Mouse (Mus musculus): ENCODE results near the gene Proser1. TPM values are rescaled to one million over a fixed set of nuclear protein-coding genes. Genes with fewer than 3 reads are reported as not detected.

Proser1 gene
- not detected in 2 replicates for polyA plus RNA-seq (2012; ENCODE audit: insufficient read depth, insufficient read length, low replicate concordance, missing spikeins)

GRCm38 (mm10) chr3:53463046-53463764 is at the start of gene Proser1, which contains the start of gene Nhlrc3:
TSS of gene Proser1 (plus strand) at chr3:53463666.
TSS of gene Nhlrc3 (minus strand) at chr3:53463332.
- H3K4me1 ChIP-seq (ENCODE audit: control insufficient read depth, insufficient read depth, low read length): peaks cover 16% of the 10 kb centered on the region
- peak within 1 kb of the TSS; percentile 100 for H3K27ac ChIP-seq (ENCODE audit: insufficient read depth, low read depth, low read length)
- TF ChIP-seq POLR2A (IDR thresholded peaks at IDR 0.05; ENCODE audit: insufficient read depth, low read depth, low read length) (peak; percentile 60; the same call in 1 of the 2 replicates), CTCF (IDR thresholded peaks at IDR 0.05; ENCODE audit: insufficient read depth, low read depth, low read length) (peak; percentile 31; the same call in 1 of the 2 replicates)
- WGBS: under 1% methylated on average over 52 of the region's 52 CpGs
- peak within 1 kb of the TSS; percentile 87 for H3K4me3 ChIP-seq (ENCODE audit: insufficient read depth, low read depth, low read length)

DNA sequence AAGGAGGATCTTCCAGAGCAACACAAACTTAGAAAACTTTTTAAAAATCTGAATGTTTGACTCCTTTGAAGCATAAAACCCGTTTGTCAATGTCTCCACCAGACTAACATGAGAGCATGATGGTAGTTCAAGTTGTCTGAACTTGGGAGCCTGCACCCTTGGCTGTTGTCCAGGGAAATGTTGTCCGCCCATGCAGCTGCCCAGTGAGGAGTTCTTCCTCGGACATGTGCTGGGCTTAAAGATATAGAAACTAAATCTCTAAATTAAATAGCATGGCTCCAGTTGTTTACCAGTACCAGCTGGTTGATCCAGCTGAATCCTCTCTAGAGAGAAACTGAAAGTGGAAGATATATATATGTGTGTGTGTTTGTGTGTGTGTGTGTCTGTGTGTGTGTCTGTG is 49.5 kb upstream of the Proser1 start:
- Histone ChIP-seq H3K27ac (ENCODE audit: insufficient read depth, low read depth, low read length) (no peak overlapping the region), H3K4me1 (ENCODE audit: control insufficient read depth, insufficient read depth, low read length) (no peaks in the 10 kb centered on the region), H3K4me3 (ENCODE audit: insufficient read depth, low read depth, low read length) (no peak overlapping the region)
- no peak for TF ChIP-seq POLR2A (IDR thresholded peaks at IDR 0.05; ENCODE audit: insufficient read depth, low read depth, low read length)
- no peak for TF ChIP-seq CTCF (IDR thresholded peaks at IDR 0.05; ENCODE audit: insufficient read depth, low read depth, low read length)
- 53% methylated on average over 3 of the region's 3 CpGs for WGBS

GRCm38 (mm10) chr3:53416036-53416506 is 47.4 kb upstream of the Proser1 start:
- no peak overlapping the region for H3K4me3 ChIP-seq (ENCODE audit: insufficient read depth, low read depth, low read length)
- 85% methylated on average over 5 of the region's 5 CpGs for WGBS
- no peaks in the 10 kb centered on the region for H3K4me1 ChIP-seq (ENCODE audit: control insufficient read depth, insufficient read depth, low read length)
- TF ChIP-seq CTCF (IDR thresholded peaks at IDR 0.05; ENCODE audit: insufficient read depth, low read depth, low read length) (no peak), POLR2A (IDR thresholded peaks at IDR 0.05; ENCODE audit: insufficient read depth, low read depth, low read length) (no peak)
- no peak overlapping the region for H3K27ac ChIP-seq (ENCODE audit: insufficient read depth, low read depth, low read length)

- no peak for TF ChIP-seq POLR2A (IDR thresholded peaks at IDR 0.05; ENCODE audit: insufficient read depth, low read depth, low read length)
- TF ChIP-seq CTCF (IDR thresholded peaks at IDR 0.05; ENCODE audit: insufficient read depth, low read depth, low read length): no peak
- Histone ChIP-seq H3K27ac (ENCODE audit: insufficient read depth, low read depth, low read length) (no peak overlapping the region), H3K4me1 (ENCODE audit: control insufficient read depth, insufficient read depth, low read length) (no peaks in the 10 kb centered on the region), H3K4me3 (ENCODE audit: insufficient read depth, low read depth, low read length) (no peak overlapping the region)
- WGBS: 66% methylated on average over 7 of the region's 7 CpGs
Observed at GRCm38 (mm10) chr3:53417701-53418100, 45.8 kb upstream of the Proser1 start.

DNA sequence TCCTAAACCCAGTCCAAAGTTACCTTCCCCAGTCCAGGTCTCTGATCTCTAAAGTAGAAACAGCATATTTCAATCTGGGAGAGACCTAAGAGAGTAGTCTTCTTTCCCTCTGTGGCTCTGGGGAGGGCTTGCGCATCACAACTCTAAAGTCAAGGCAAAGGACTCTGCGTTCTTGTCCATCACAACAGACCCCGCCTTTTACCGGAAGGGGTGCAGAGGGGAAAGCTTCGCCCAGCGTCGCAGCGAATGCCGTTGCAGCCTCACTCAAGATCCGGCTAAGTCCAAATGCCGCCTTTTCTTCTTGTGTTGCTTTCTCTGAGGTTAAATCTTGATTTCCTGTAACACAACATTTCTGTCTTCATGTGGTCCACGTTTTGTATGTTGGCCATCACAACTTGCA is 41.8 kb upstream of the Proser1 start:
- H3K27ac ChIP-seq (ENCODE audit: insufficient read depth, low read depth, low read length): no peak overlapping the region
- no peak overlapping the region for H3K4me3 ChIP-seq (ENCODE audit: insufficient read depth, low read depth, low read length)
- H3K4me1 ChIP-seq (ENCODE audit: control insufficient read depth, insufficient read depth, low read length): no peaks in the 10 kb centered on the region
- 93% methylated on average over 12 of the region's 12 CpGs for WGBS
- TF ChIP-seq CTCF (IDR thresholded peaks at IDR 0.05; ENCODE audit: insufficient read depth, low read depth, low read length): no peak
- no peak for TF ChIP-seq POLR2A (IDR thresholded peaks at IDR 0.05; ENCODE audit: insufficient read depth, low read depth, low read length)

GRCm38 (mm10) chr3:53422691-53423090 is 40.8 kb upstream of the Proser1 start:
- Histone ChIP-seq H3K4me3 (ENCODE audit: insufficient read depth, low read depth, low read length) (no peak overlapping the region), H3K4me1 (ENCODE audit: control insufficient read depth, insufficient read depth, low read length) (no peaks in the 10 kb centered on the region), H3K27ac (ENCODE audit: insufficient read depth, low read depth, low read length) (no peak overlapping the region)
- 35% methylated on average over 1 of the region's 1 CpGs for WGBS
- TF ChIP-seq CTCF (IDR thresholded peaks at IDR 0.05; ENCODE audit: insufficient read depth, low read depth, low read length) (no peak), POLR2A (IDR thresholded peaks at IDR 0.05; ENCODE audit: insufficient read depth, low read depth, low read length) (no peak)

DNA sequence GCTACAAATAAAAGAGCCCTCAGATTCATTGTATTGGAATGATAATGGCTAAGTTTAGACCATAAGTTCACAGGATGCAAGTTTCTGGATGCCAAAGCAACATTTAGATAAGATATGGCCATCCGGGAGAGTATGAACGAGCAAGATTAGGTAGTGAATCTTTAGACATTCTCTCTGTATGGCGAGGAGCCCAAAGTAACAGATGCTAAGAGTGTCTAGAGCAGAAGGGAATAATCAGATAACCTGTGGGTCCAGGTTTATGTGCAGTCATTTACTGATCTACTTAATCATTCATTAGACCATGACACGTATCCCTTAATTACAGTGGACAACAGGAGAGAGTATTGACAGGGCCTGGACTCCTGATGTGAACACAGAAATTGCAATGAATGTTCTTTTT is 39.9 kb upstream of the Proser1 start:
- Histone ChIP-seq H3K27ac (ENCODE audit: insufficient read depth, low read depth, low read length) (no peak overlapping the region), H3K4me1 (ENCODE audit: control insufficient read depth, insufficient read depth, low read length) (no peaks in the 10 kb centered on the region), H3K4me3 (ENCODE audit: insufficient read depth, low read depth, low read length) (no peak overlapping the region)
- 94% methylated on average over 4 of the region's 4 CpGs for WGBS
- TF ChIP-seq POLR2A (IDR thresholded peaks at IDR 0.05; ENCODE audit: insufficient read depth, low read depth, low read length): no peak
- no peak for TF ChIP-seq CTCF (IDR thresholded peaks at IDR 0.05; ENCODE audit: insufficient read depth, low read depth, low read length)

GRCm38 (mm10) chr3:53434610-53435009 is 28.9 kb upstream of the Proser1 start:
- 76% methylated on average over 3 of the region's 3 CpGs for WGBS
- H3K27ac ChIP-seq (ENCODE audit: insufficient read depth, low read depth, low read length): no peak overlapping the region
- no peak overlapping the region for H3K4me3 ChIP-seq (ENCODE audit: insufficient read depth, low read depth, low read length)
- no peaks in the 10 kb centered on the region for H3K4me1 ChIP-seq (ENCODE audit: control insufficient read depth, insufficient read depth, low read length)
- TF ChIP-seq CTCF (IDR thresholded peaks at IDR 0.05; ENCODE audit: insufficient read depth, low read depth, low read length) (no peak), POLR2A (IDR thresholded peaks at IDR 0.05; ENCODE audit: insufficient read depth, low read depth, low read length) (no peak)

GRCm38 (mm10) chr3:53436550-53436949 is 26.9 kb upstream of the Proser1 start:
- Histone ChIP-seq H3K27ac (ENCODE audit: insufficient read depth, low read depth, low read length) (no peak overlapping the region), H3K4me3 (ENCODE audit: insufficient read depth, low read depth, low read length) (no peak overlapping the region), H3K4me1 (ENCODE audit: control insufficient read depth, insufficient read depth, low read length) (no peaks in the 10 kb centered on the region)
- WGBS: 74% methylated on average over 5 of the region's 5 CpGs
- TF ChIP-seq POLR2A (IDR thresholded peaks at IDR 0.05; ENCODE audit: insufficient read depth, low read depth, low read length): no peak
